8 mouse cellular contexts compared by ENCODE assay signal in genomic region chr11:69979827-69980195, GRCm38 (mm10). TPM values are rescaled to one million over a fixed set of nuclear protein-coding genes. Genes with fewer than 3 reads are reported as not detected.
DNase-seq lines count a peak whose midpoint lies in the region; ATAC-seq and TF ChIP-seq lines count a peak whose summit lies in the region.

No protein-coding gene starts in this region.

- no peaks in the 10 kb centered on the region for H3K27me3 ChIP-seq in cerebellum, adult 2 months (ENCODE audit: control insufficient read depth, insufficient read depth, low read length)
- H3K27me3 ChIP-seq in testis, adult 2 months (ENCODE audit: control insufficient read depth, insufficient read depth, low read length): no peaks in the 10 kb centered on the region
- H3K27me3 ChIP-seq in liver, embryonic 11.5 days (replicated peaks; ENCODE audit: control insufficient read depth, insufficient read depth, low read length): no peaks in the 10 kb centered on the region
- no peaks in the 10 kb centered on the region for H3K27me3 ChIP-seq in stomach, embryonic 16.5 days (ENCODE audit: control insufficient read depth, insufficient read depth, low read length)

- ATAC-seq in liver, embryonic 11.5 days (replicated peaks; ENCODE audit: low FRiP score): no peak
- no peak for ATAC-seq in stomach, embryonic 16.5 days (ENCODE audit: insufficient read depth, low FRiP score)

- H3K36me3 ChIP-seq in testis, adult 2 months (ENCODE audit: control insufficient read depth, insufficient read depth, low read length): peaks cover 3% of the 10 kb centered on the region; the same call in 1 of the 2 replicates
- H3K36me3 ChIP-seq in liver, embryonic 11.5 days (ENCODE audit: control insufficient read depth, insufficient read depth, low read length): peaks cover 21% of the 10 kb centered on the region
- peaks cover 9% of the 10 kb centered on the region for H3K36me3 ChIP-seq in stomach, embryonic 16.5 days (ENCODE audit: control insufficient read depth, insufficient read depth, low read length)

- H3K9me3 ChIP-seq in liver, embryonic 11.5 days (ENCODE audit: control insufficient read depth, low read length): no peaks in the 10 kb centered on the region
- H3K9me3 ChIP-seq in stomach, embryonic 16.5 days (replicated peaks; ENCODE audit: control insufficient read depth, low read length): no peaks in the 10 kb centered on the region

- under 1% methylated on average over 16 of the region's 16 CpGs for WGBS in cerebellum, adult 2 months
- 2% methylated on average over 16 of the region's 16 CpGs for WGBS in liver, embryonic 11.5 days
- 2% methylated on average over 16 of the region's 16 CpGs for WGBS in stomach, embryonic 16.5 days

- no peak for DNase-seq in cerebellum, adult 2 months
- DNase-seq in cerebellum, adult 9-11 months: no peak
- DNase-seq in testis, postnatal 14 days (ENCODE audit: low spot score): no peak
- DNase-seq in liver, embryonic 11.5 days (ENCODE audit: low spot score): no peak
- no peak for DNase-seq in adrenal gland, postnatal 14 days
- no peak for DNase-seq in testis, postnatal 10 days (ENCODE audit: low spot score)

- H3K4me3 ChIP-seq in cerebellum, adult 2 months (replicated peaks; ENCODE audit: insufficient read depth, low read depth, low read length): peak overlapping the region; percentile 84
- peak overlapping the region; percentile 91 for H3K4me3 ChIP-seq in testis, adult 2 months (ENCODE audit: control insufficient read depth, low read depth, low read length)
- H3K4me3 ChIP-seq in liver, embryonic 11.5 days (ENCODE audit: low read depth, low read length): peak overlapping the region; percentile 94
- H3K4me3 ChIP-seq in stomach, embryonic 16.5 days (replicated peaks; ENCODE audit: low read length): peak overlapping the region; percentile 94

- peaks cover 3% of the 10 kb centered on the region for H3K4me1 ChIP-seq in cerebellum, adult 2 months (ENCODE audit: control insufficient read depth, insufficient read depth, low read length)
- H3K4me1 ChIP-seq in testis, adult 2 months (ENCODE audit: control insufficient read depth, insufficient read depth, low read length): peaks cover 7% of the 10 kb centered on the region
- H3K4me1 ChIP-seq in liver, embryonic 11.5 days (replicated peaks; ENCODE audit: control insufficient read depth, insufficient read depth, low read length): peaks cover 19% of the 10 kb centered on the region
- H3K4me1 ChIP-seq in stomach, embryonic 16.5 days (ENCODE audit: control insufficient read depth, insufficient read depth, low read length): peaks cover 16% of the 10 kb centered on the region

- H3K9ac ChIP-seq in liver, embryonic 11.5 days (ENCODE audit: low read depth, low read length): peak overlapping the region; percentile 92
- peak overlapping the region; percentile 81 for H3K9ac ChIP-seq in stomach, embryonic 16.5 days (ENCODE audit: low read length)

- no peak for TF ChIP-seq POLR2A in cerebellum, adult 2 months (IDR thresholded peaks at IDR 0.05; ENCODE audit: borderline replicate concordance, insufficient read depth, low read length)
- no peak for TF ChIP-seq POLR2A in testis, adult 2 months (IDR thresholded peaks at IDR 0.05; ENCODE audit: control insufficient read depth, low read depth, low read length)

- H3K4me2 ChIP-seq in liver, embryonic 11.5 days: peak overlapping the region; percentile 92
- H3K4me2 ChIP-seq in stomach, embryonic 16.5 days (ENCODE audit: low read depth, low read length): peak overlapping the region; percentile 63

- no peak for TF ChIP-seq CTCF in cerebellum, adult 2 months (IDR thresholded peaks at IDR 0.05; ENCODE audit: borderline replicate concordance, insufficient read depth, low read depth, low read length)
- no peak for TF ChIP-seq CTCF in testis, adult 2 months (IDR thresholded peaks at IDR 0.05; ENCODE audit: control insufficient read depth, insufficient read depth, insufficient replicate concordance, low read depth, low read length)

- peak overlapping the region; percentile 81 for H3K27ac ChIP-seq in cerebellum, adult 2 months (ENCODE audit: insufficient read depth, low read length)
- peak overlapping the region; percentile 82 for H3K27ac ChIP-seq in testis, adult 2 months (ENCODE audit: control insufficient read depth, insufficient read depth, low read depth, low read length)
- H3K27ac ChIP-seq in liver, embryonic 11.5 days (ENCODE audit: low read depth, low read length): peak overlapping the region; percentile 99
- peak overlapping the region; percentile 99 for H3K27ac ChIP-seq in stomach, embryonic 16.5 days (ENCODE audit: low read length)

RNA-seq across cellular contexts. Expression of gene Ctdnep1, which starts 1.1 kb away (rescaled TPM):
- 93.9 and 108 TPM in 2 replicates for polyA plus RNA-seq in cerebellum, adult 2 months (2012; rRNA removed)
- 120 and 137 TPM in 2 replicates for polyA plus RNA-seq in testis, adult 2 months (2012; rRNA removed)
- 20.8 and 24.0 TPM in 2 replicates for polyA plus RNA-seq in liver, embryonic 11.5 days (2014; fragmentation: Nextera tagmentation; extraction: Ambion mirVana)
- polyA plus RNA-seq in stomach, embryonic 16.5 days (2015; fragmentation: Nextera tagmentation; extraction: Ambion mirVana): 17.5 and 17.7 TPM in 2 replicates
- 128 and 129 TPM in 2 replicates for total RNA-seq in adrenal gland, postnatal 14 days (2021)

RNA-seq across cellular contexts. Expression of gene Elp5, which starts 2.5 kb away (rescaled TPM):
- 106 and 109 TPM in 2 replicates for polyA plus RNA-seq in cerebellum, adult 2 months (2012; rRNA removed)
- polyA plus RNA-seq in testis, adult 2 months (2012; rRNA removed): 225 and 226 TPM in 2 replicates
- 131 and 146 TPM in 2 replicates for polyA plus RNA-seq in liver, embryonic 11.5 days (2014; fragmentation: Nextera tagmentation; extraction: Ambion mirVana)
- polyA plus RNA-seq in stomach, embryonic 16.5 days (2015; fragmentation: Nextera tagmentation; extraction: Ambion mirVana): 102 and 103 TPM in 2 replicates
- total RNA-seq in adrenal gland, postnatal 14 days (2021): 65.2 and 73.2 TPM in 2 replicates

RNA-seq across cellular contexts. Expression of gene Gabarap, which starts 11.1 kb away (rescaled TPM):
- 344 and 366 TPM in 2 replicates for polyA plus RNA-seq in cerebellum, adult 2 months (2012; rRNA removed)
- 659 and 826 TPM in 2 replicates for polyA plus RNA-seq in testis, adult 2 months (2012; rRNA removed)
- polyA plus RNA-seq in liver, embryonic 11.5 days (2014; fragmentation: Nextera tagmentation; extraction: Ambion mirVana): 302 and 311 TPM in 2 replicates
- polyA plus RNA-seq in stomach, embryonic 16.5 days (2015; fragmentation: Nextera tagmentation; extraction: Ambion mirVana): 485 and 494 TPM in 2 replicates
- 344 and 351 TPM in 2 replicates for total RNA-seq in adrenal gland, postnatal 14 days (2021)

RNA-seq across cellular contexts. Expression of gene Cldn7, which starts 15.2 kb away (rescaled TPM):
- 0.33 TPM in 1 of 2 replicates, not detected in the other for polyA plus RNA-seq in cerebellum, adult 2 months (2012; rRNA removed)
- polyA plus RNA-seq in testis, adult 2 months (2012; rRNA removed): 3.0 and 4.9 TPM in 2 replicates
- 4.0 and 5.1 TPM in 2 replicates for polyA plus RNA-seq in liver, embryonic 11.5 days (2014; fragmentation: Nextera tagmentation; extraction: Ambion mirVana)
- 397 and 438 TPM in 2 replicates for polyA plus RNA-seq in stomach, embryonic 16.5 days (2015; fragmentation: Nextera tagmentation; extraction: Ambion mirVana)
- 1.1 TPM in 1 of 2 replicates, not detected in the other for total RNA-seq in adrenal gland, postnatal 14 days (2021)

RNA-seq across cellular contexts. Expression of gene Phf23, which starts 15.8 kb away (rescaled TPM):
- polyA plus RNA-seq in cerebellum, adult 2 months (2012; rRNA removed): 41.8 and 44.4 TPM in 2 replicates
- 19.0 and 21.2 TPM in 2 replicates for polyA plus RNA-seq in testis, adult 2 months (2012; rRNA removed)
- polyA plus RNA-seq in liver, embryonic 11.5 days (2014; fragmentation: Nextera tagmentation; extraction: Ambion mirVana): 33.2 and 36.6 TPM in 2 replicates
- polyA plus RNA-seq in stomach, embryonic 16.5 days (2015; fragmentation: Nextera tagmentation; extraction: Ambion mirVana): 44.3 and 47.9 TPM in 2 replicates
- 47.3 and 53.2 TPM in 2 replicates for total RNA-seq in adrenal gland, postnatal 14 days (2021)
